Mouse (Mus musculus): ENCODE measurements around the gene AC131692.1. TPM values are rescaled to one million over a fixed set of nuclear protein-coding genes. Genes with fewer than 3 reads are reported as not detected.
A peak's percentile ranks its signal among the peaks of the same experiment; 100 is the strongest.

Gene AC131692.1
- total and polyA plus RNA-seq, 2 experiments from 2014 or later: not detected

- H3K9me3 ChIP-seq (ENCODE audit: low read length): no peaks in the 10 kb centered on the region
- ATAC-seq (no peak), DNase-seq (ENCODE audit: low spot score) (no peak)
- peak overlapping the region; percentile 88 for H3K4me3 ChIP-seq (ENCODE audit: low read length)
- H3K27me3 ChIP-seq (ENCODE audit: insufficient read depth, low read length): no peaks in the 10 kb centered on the region
- H3K9ac ChIP-seq (replicated peaks; ENCODE audit: low read length): peak overlapping the region; percentile 86; the same call in 1 of the 2 replicates
- no peak for TF ChIP-seq CTCF (IDR thresholded peaks at IDR 0.05; ENCODE audit: low read depth)
- 81% methylated on average over 5 of the region's 5 CpGs for WGBS
- no peak overlapping the region for H3K27ac ChIP-seq
- peak overlapping the region; percentile 86 for H3K4me2 ChIP-seq (ENCODE audit: low read depth, low read length)
- H3K4me1 ChIP-seq (ENCODE audit: insufficient read depth, low read length): peaks cover 18% of the 10 kb centered on the region
- peaks cover 20% of the 10 kb centered on the region for H3K36me3 ChIP-seq (ENCODE audit: insufficient read depth, low read length)
Measured at GRCm38 (mm10) chr19:6058966-6059365, 35.3 kb upstream of the AC131692.1 start.

- TF ChIP-seq CTCF (IDR thresholded peaks at IDR 0.05; ENCODE audit: low read depth): no peak; the same call in 1 of the 2 replicates
- H3K36me3 ChIP-seq (ENCODE audit: insufficient read depth, low read length): peaks cover 4% of the 10 kb centered on the region; the same call in 1 of the 2 replicates
- peak within 1 kb of the TSS; percentile 99 for H3K9ac ChIP-seq (replicated peaks; ENCODE audit: low read length)
- peak within 1 kb of the TSS; percentile 88 for H3K27ac ChIP-seq
- H3K4me1 ChIP-seq (ENCODE audit: insufficient read depth, low read length): peaks cover 19% of the 10 kb centered on the region
- peak within 1 kb of the TSS; percentile 57 for H3K4me3 ChIP-seq (ENCODE audit: low read length)
- H3K27me3 ChIP-seq (ENCODE audit: insufficient read depth, low read length): no peaks in the 10 kb centered on the region
- peak within 1 kb of the TSS; percentile 100 for H3K4me2 ChIP-seq (ENCODE audit: low read depth, low read length)
- ATAC-seq (peak; percentile 80), DNase-seq (ENCODE audit: low spot score) (peak; percentile 97)
- no peaks in the 10 kb centered on the region for H3K9me3 ChIP-seq (ENCODE audit: low read length)
- under 1% methylated on average over 57 of the region's 58 CpGs for WGBS
Measured at GRCm38 (mm10) chr19:6061021-6061533, 33.1 kb upstream of the AC131692.1 start, which contains the start of gene Znhit2. Gene Znhit2 (plus strand): TSS chr19:6061192.

- under 1% methylated on average over 44 of the region's 44 CpGs for WGBS
- Histone ChIP-seq H3K4me2 (ENCODE audit: low read depth, low read length) (peak overlapping the region; percentile 100), H3K9me3 (ENCODE audit: low read length) (no peaks in the 10 kb centered on the region), H3K27ac (peak overlapping the region; percentile 88), H3K9ac (replicated peaks; ENCODE audit: low read length) (peak overlapping the region; percentile 99), H3K36me3 (ENCODE audit: insufficient read depth, low read length) (peaks cover 4% of the 10 kb centered on the region; the same call in 1 of the 2 replicates), H3K4me3 (ENCODE audit: low read length) (peak overlapping the region; percentile 57), H3K27me3 (ENCODE audit: insufficient read depth, low read length) (no peaks in the 10 kb centered on the region), H3K4me1 (ENCODE audit: insufficient read depth, low read length) (peaks cover 21% of the 10 kb centered on the region)
- DNase-seq (ENCODE audit: low spot score) (peak; percentile 61), ATAC-seq (peak; percentile 6; the same call in 1 of the 2 replicates)
- no peak for TF ChIP-seq CTCF (IDR thresholded peaks at IDR 0.05; ENCODE audit: low read depth)
Measured at GRCm38 (mm10) chr19:6061641-6062302, 32.4 kb upstream of the AC131692.1 start.

DNA sequence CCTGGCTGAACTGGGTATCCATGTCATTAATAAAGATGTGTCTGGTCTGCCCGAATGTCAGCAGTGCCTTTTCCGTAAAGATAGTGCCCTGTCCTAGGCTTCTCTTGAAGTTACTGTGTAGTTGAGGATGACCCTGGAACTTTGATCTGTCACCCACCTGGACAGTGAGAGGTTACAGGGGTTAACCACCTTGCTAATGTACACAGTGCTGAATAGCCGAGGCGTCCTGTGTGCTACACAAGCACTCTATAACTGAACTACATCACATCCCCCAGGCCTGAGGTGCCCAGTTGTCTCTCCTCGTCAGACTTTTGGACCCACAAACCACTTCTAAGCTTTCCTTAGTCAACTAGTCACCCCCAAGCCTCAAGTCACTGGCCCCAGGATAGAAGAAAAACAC, 31.8 kb upstream of the AC131692.1 start:
- DNase-seq (ENCODE audit: low spot score): no peak
- no peak for TF ChIP-seq CTCF (IDR thresholded peaks at IDR 0.05; ENCODE audit: low read depth)
- ATAC-seq: no peak
- 50% methylated on average over 5 of the region's 5 CpGs for WGBS
- Histone ChIP-seq H3K36me3 (ENCODE audit: insufficient read depth, low read length) (peaks cover 4% of the 10 kb centered on the region; the same call in 1 of the 2 replicates), H3K4me3 (ENCODE audit: low read length) (peak overlapping the region; percentile 57), H3K4me2 (ENCODE audit: low read depth, low read length) (peak overlapping the region; percentile 100), H3K9me3 (ENCODE audit: low read length) (no peaks in the 10 kb centered on the region), H3K27ac (peak overlapping the region; percentile 88), H3K9ac (replicated peaks; ENCODE audit: low read length) (peak overlapping the region; percentile 99), H3K4me1 (ENCODE audit: insufficient read depth, low read length) (peaks cover 20% of the 10 kb centered on the region), H3K27me3 (ENCODE audit: insufficient read depth, low read length) (no peaks in the 10 kb centered on the region)

DNA sequence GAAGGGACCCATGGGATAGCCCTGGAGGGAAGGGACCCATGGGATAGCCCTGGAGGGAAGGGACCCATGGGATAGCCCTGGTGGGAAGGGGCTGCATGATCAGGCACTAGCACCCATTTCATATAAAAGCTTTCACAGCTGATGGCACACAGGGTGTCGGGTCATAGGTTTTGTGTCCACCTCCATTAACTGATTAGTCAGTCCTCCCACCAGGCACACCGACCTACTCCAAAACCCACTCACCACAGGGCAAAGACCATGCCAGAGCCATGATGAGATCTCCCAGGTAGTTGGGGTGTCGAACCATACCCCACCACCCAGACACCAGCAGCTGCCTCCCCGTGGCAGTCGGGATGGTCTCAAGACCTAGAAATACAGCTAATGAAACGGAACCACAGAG, 31.1 kb upstream of the AC131692.1 start:
- no peaks in the 10 kb centered on the region for H3K9me3 ChIP-seq (ENCODE audit: low read length)
- peaks cover 4% of the 10 kb centered on the region; the same call in 1 of the 2 replicates for H3K36me3 ChIP-seq (ENCODE audit: insufficient read depth, low read length)
- 86% methylated on average over 6 of the region's 6 CpGs for WGBS
- 0 out of 2 replicates have a peak overlapping the region, but pooled peaks have one; percentile 6 for H3K9ac ChIP-seq (replicated peaks; ENCODE audit: low read length)
- H3K27me3 ChIP-seq (ENCODE audit: insufficient read depth, low read length): no peaks in the 10 kb centered on the region
- no peak for DNase-seq (ENCODE audit: low spot score)
- H3K4me1 ChIP-seq (ENCODE audit: insufficient read depth, low read length): peaks cover 20% of the 10 kb centered on the region
- no peak overlapping the region for H3K4me3 ChIP-seq (ENCODE audit: low read length)
- ATAC-seq: no peak
- H3K4me2 ChIP-seq (ENCODE audit: low read depth, low read length): 0 out of 2 replicates have a peak overlapping the region, but pooled peaks have one; percentile 100
- no peak overlapping the region for H3K27ac ChIP-seq
- no peak for TF ChIP-seq CTCF (IDR thresholded peaks at IDR 0.05; ENCODE audit: low read depth)

DNA sequence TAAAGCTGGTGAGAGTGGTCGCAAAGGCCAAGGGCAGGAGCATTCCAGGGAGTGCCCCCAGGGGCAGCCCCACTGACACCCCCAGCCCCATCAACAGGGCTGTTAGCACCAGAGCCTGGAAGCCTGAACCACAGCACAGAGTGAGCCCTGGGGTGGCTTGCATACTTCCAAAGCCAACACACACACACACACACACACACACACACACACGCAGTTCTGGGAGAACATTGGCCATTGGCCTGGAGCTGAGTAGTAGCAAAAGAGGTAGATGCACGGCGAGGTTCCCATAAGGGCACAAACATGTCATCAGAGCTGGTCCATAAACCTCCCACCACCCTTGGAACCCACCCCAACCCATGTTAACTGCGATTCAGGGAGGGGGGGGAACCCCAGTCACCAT, 27.6 kb upstream of the AC131692.1 start:
- DNase-seq (ENCODE audit: low spot score): peak; percentile 22
- no peaks in the 10 kb centered on the region for H3K9me3 ChIP-seq (ENCODE audit: low read length)
- H3K9ac ChIP-seq (replicated peaks; ENCODE audit: low read length): peak overlapping the region; percentile 76
- H3K36me3 ChIP-seq (ENCODE audit: insufficient read depth, low read length): peaks cover 20% of the 10 kb centered on the region; the same call in 1 of the 2 replicates
- H3K4me2 ChIP-seq (ENCODE audit: low read depth, low read length): peak overlapping the region; percentile 97
- H3K4me1 ChIP-seq (ENCODE audit: insufficient read depth, low read length): peaks cover 15% of the 10 kb centered on the region
- peak overlapping the region; percentile 92 for H3K27ac ChIP-seq
- TF ChIP-seq CTCF (IDR thresholded peaks at IDR 0.05; ENCODE audit: low read depth): no peak
- H3K27me3 ChIP-seq (ENCODE audit: insufficient read depth, low read length): no peaks in the 10 kb centered on the region
- ATAC-seq: peak; percentile 8
- WGBS: 29% methylated on average over 5 of the region's 5 CpGs
- peak overlapping the region; percentile 57 for H3K4me3 ChIP-seq (ENCODE audit: low read length)

Measured in hindbrain, postnatal 0 days (tissue).